Mouse (Mus musculus): ENCODE measurements around the gene Dpf3.

DNA sequence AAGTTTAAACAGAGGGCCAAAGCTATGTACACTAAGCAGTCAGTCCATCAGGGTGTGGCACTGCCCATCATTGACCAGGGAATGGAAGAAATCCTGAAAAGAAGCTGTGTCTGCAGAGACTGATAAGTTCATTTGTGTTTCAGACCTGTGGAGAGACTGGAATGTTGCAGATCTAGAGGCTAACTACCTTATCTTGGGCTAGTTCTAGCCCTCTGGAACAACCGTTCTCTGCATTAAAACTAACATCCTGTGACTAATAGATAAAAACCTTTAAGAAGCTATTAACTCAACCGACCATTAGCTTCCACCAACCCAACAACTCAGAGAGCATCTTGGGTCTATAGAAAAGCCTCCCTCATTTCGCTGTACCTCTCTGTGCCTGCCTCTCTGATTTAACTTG, 30.1 kb upstream of the Dpf3 start:
- TF ChIP-seq CTCF (IDR thresholded peaks at IDR 0.05; ENCODE audit: borderline replicate concordance, insufficient read depth, low read depth, low read length) = no peak
- no peak for TF ChIP-seq POLR2A (IDR thresholded peaks at IDR 0.05; ENCODE audit: borderline replicate concordance, insufficient read depth, low read length)

Measured in cerebellum, adult 2 months (tissue).